Mouse (Mus musculus): ENCODE data around the gene Hsd11b2.

DNA sequence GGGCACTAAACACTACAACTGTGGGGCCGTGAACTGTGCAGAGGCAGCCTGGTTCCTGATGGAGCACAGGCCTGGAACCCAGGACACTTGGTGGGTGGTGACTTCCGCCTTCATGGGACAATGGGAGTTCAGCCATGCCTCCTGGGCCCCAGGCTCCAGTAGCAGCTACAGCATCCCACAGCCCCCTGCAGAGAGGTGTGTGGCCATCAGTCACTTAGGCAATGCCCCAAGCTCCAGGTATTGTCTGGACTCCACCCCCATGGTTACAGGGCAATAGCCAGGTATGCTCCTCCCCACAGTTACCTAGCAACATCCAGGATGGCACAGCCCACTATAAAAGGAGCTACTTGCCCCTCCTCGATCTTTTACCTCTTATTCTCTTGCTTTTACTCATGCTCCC, 36.7 kb downstream of the Hsd11b2 start:
- TF ChIP-seq CTCF (IDR thresholded peaks at IDR 0.05; ENCODE audit: extremely low read depth, insufficient read depth, low read length) (no peak), POLR2A (IDR thresholded peaks at IDR 0.05; ENCODE audit: extremely low read depth, insufficient read depth, low read length) (no peak)

Data from cortical plate, adult 2 months (tissue).